Mouse (Mus musculus): ENCODE measurements around the gene Gm10722. TPM values are rescaled to one million over a fixed set of nuclear protein-coding genes. Genes with fewer than 3 reads are reported as not detected.

Gm10722 gene
- 2.1 TPM for polyA plus RNA-seq (2017; shearing (Covaris generic))

DNA sequence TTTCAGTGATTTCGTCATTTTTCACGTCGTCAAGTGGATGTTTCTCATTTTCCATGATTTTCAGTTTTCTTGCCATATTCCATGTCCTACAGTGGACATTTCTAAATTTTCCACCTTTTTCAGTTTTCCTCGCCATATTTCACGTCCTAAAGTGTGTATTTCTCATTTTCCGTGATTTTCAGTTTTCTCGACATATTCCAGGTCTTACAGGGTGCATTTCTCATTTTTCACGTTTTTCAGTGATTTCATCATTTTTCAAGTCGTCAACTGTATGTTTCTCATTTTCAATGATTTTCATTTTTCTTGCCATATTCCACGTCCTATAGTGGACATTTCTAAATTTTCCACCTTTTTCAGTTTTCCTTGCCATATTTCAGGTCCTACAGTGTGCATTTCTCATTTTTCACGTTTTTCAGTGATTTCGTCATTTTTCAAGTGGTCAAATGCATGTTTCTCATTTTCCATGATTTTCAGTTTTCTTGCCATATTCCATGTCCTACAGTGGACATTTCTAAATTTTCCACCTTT is at the start of gene Gm10722:
TSS of gene Gm10722 (plus strand) at position 478 of the 528 bp plus-strand sequence.

DNA sequence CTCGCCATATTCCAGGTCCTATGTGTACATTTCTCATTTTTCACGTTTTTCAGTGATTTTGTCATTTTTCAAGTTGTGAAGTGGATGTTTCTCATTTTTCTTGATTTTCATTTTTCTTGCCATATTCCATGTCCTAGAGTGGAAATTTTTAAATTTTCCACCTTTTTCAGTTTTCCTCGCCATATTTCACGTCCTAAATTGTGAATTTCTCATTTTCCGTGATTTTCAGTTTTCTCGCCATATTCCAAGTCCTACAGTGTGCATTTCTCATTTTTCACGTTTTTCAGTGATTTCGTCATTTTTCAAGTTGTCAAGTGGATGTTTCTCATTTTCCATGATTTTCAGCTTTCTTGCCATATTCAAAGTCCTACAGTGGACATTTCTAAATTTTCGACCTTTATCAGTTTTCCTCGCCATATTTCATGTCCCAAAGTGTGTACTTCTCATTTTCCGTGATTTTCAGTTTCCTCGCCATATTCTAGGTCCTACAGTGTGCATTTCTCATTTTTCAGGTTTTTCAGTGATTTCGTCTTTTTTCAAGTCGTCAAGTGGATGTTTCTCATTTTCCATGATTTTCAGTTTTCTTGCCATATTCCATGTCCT is 2.2 kb downstream of the Gm10722 start, which contains the start of gene Gm11168:
TSS of gene Gm11168 (plus strand) at position 553 of the 603 bp plus-strand sequence.

DNA sequence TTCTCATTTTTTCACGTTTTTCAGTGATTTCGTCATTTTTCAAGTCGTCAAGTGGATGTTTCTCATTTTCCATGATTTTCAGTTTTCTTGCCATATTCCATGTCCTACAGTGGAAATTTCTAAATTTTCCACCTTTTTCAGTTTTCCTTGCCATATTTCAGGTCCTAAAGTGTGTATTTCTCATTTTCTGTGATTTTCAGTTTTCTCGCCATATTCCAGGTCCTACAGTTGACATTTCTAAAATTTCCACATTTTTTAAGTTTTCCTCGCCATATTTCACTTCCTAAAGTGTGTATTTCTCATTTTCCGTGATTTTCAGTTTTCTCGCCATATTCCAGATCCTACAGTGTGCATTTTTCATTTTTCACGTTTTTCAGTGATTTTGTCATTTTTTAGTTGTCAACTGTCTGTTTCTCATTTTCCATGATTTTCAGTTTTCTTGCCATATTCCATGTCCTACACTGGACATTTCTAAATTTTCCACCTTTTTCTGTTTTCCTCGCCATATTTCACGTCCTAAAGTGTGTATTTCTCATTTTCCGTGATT is 12.1 kb downstream of the Gm10722 start, which contains the start of gene Gm10721:
TSS of gene Gm10721 (plus strand) at position 408 of the 547 bp plus-strand sequence.

DNA sequence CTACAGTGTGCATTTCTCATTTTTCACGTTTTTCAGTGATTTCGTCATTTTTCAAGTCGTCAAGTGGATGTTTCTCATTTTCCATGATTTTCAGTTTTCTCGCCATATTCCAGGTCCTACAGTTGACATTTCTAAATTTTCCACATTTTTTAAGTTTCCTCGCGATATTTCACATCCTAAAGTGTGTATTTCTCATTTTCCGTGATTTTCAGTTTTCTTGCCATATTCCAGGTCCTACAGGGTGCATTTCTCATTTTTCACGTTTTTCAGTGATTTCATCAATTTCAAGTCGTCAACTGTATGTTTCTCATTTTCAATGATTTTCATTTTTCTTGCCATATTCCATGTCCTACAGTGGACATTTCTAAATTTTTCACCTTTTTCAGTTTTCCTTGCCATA is 14.6 kb downstream of the Gm10722 start, which contains the start of gene Gm10720:
TSS of gene Gm10720 (plus strand) at position 301 of the 400 bp plus-strand sequence.

DNA sequence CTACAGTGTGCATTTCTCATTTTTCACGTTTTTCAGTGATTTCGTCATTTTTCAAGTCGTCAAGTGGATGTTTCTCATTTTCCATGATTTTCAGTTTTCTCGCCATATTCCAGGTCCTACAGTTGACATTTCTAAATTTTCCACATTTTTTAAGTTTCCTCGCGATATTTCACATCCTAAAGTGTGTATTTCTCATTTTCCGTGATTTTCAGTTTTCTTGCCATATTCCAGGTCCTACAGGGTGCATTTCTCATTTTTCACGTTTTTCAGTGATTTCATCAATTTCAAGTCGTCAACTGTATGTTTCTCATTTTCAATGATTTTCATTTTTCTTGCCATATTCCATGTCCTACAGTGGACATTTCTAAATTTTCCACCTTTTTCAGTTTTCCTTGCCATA is 16.4 kb downstream of the Gm10722 start, which contains the start of gene Gm10719:
TSS of gene Gm10719 (plus strand) at position 301 of the 400 bp plus-strand sequence.

DNA sequence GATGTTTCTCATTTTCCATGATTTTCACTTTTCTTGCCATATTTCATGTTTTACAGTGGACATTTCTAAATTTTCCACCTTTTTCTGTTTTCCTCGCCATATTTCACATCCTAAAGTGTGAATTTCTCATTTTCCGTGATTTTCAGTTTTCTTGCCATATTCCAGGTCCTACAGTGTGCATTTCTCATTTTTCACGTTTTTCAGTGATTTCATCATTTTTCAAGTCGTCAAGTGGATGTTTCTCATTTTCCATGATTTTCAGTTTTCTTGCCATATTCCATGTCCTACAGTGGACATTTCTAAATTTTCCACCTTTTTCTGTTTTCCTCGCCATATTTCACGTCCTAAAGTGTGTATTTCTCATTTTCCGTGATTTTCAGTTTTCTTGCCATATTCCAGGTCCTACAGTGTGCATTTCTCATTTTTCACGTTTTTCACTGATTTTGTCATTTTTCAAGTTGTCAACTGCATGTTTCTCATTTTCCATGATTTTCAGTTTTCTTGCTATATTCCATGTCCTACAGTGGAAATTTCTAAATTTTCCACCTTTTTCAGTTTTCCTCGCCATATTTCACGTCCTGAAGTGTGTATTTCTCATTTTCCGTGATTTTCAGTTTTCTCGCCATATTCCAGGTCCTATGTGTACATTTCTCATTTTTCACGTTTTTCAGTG is 22.7 kb downstream of the Gm10722 start, which contains the start of gene Gm10718:
TSS of gene Gm10718 (plus strand) at position 236 of the 673 bp plus-strand sequence.

DNA sequence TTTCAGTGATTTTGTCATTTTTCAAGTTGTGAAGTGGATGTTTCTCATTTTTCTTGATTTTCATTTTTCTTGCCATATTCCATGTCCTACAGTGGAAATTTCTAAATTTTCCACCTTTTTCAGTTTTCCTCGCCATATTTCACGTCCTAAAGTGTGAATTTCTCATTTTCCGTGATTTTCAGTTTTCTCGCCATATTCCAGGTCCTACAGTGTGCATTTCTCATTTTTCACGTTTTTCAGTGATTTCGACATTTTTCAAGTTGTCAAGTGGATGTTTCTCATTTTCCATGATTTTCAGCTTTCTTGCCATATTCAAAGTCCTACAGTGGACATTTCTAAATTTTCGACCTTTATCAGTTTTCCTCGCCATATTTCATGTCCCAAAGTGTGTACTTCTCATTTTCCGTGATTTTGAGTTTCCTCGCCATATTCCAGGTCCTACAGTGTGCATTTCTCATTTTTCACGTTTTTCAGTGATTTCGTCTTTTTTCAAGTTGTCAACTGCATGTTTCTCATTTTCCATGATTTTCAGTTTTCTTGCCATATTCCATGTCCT is 24.3 kb downstream of the Gm10722 start, which contains the start of gene Gm10717:
TSS of gene Gm10717 (plus strand) at position 506 of the 556 bp plus-strand sequence.

DNA sequence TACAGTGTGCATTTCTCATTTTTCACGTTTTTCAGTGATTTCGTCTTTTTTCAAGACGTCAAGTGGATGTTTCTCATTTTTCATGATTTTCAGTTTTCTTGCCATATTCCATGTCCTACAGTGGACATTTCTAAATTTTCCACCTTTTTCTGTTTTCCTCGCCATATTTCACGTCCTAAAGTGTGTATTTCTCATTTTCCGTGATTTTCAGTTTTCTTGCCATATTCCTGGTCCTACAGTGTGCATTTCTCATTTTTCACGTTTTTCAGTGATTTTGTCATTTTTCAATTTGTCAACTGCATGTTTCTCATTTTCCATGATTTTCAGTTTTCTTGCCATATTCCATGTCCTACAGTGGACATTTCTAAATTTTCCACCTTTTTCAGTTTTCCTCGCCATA is 33.6 kb downstream of the Gm10722 start, which contains the start of gene Gm17535:
TSS of gene Gm17535 (plus strand) at position 301 of the 400 bp plus-strand sequence.

DNA sequence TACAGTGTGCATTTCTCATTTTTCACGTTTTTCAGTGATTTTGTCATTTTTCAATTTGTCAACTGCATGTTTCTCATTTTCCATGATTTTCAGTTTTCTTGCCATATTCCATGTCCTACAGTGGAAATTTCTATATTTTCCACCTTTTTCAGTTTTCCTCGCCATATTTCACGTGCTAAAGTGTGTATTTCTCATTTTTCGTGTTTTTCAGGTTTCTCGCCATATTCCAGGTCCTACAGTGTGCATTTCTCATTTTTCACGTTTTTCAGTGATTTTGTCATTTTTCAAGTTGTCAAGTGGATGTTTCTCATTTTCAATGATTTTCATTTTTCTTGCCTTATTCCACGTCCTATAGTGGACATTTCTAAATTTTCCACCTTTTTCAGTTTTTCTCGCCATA is 35.9 kb downstream of the Gm10722 start, which contains the start of gene Gm10715:
TSS of gene Gm10715 (plus strand) at position 301 of the 400 bp plus-strand sequence.

Other genes starting within 250 kb of the Gm10722 start
- 4.1 TPM for gene Gm11168, start 2.4 kb downstream of the Gm10722 start, polyA plus RNA-seq (2017; shearing (Covaris generic))
- gene Gm10721, start 12.2 kb downstream of the Gm10722 start, polyA plus RNA-seq (2017; shearing (Covaris generic)), result 0.91 TPM
- not detected for gene Gm10720, start 14.7 kb downstream of the Gm10722 start, polyA plus RNA-seq (2017; shearing (Covaris generic))
- 4.6 TPM for gene Gm10719, start 16.5 kb downstream of the Gm10722 start, polyA plus RNA-seq (2017; shearing (Covaris generic))
- 3.2 TPM for gene Gm10718, start 22.6 kb downstream of the Gm10722 start, polyA plus RNA-seq (2017; shearing (Covaris generic))
- gene Gm10717, start 24.5 kb downstream of the Gm10722 start, polyA plus RNA-seq (2017; shearing (Covaris generic)), result 12.9 TPM
- 1.2 TPM for gene Gm17535, start 33.7 kb downstream of the Gm10722 start, polyA plus RNA-seq (2017; shearing (Covaris generic))
- gene Gm10715, start 36.0 kb downstream of the Gm10722 start, polyA plus RNA-seq (2017; shearing (Covaris generic)), result 0.56 TPM

All from CD4-positive, CD25-positive, alpha-beta regulatory T cell, adult 9 weeks (primary cell).